7 mouse cellular contexts compared by ENCODE assay signal in genomic region chr4:148681429-148681828, GRCm38 (mm10). TPM values are rescaled to one million over a fixed set of nuclear protein-coding genes. Genes with fewer than 3 reads are reported as not detected.
A peak's percentile ranks its signal among the peaks of the same experiment; 100 is the strongest.
DNase-seq lines count a peak whose midpoint lies in the region.

No protein-coding gene starts in this region.

- intact Hi-C loops in gastrocnemius, postnatal 36 days (cut with DNase I): no loop called here

- peak; percentile 11 to 62 for DNase-seq in urinary bladder, adult 18-20 months (ENCODE audit: low spot score in 2 of 2)
- DNase-seq in urinary bladder, postnatal 10 days (ENCODE audit: low spot score): no peak
- DNase-seq in gastrocnemius, postnatal 36 days: peak; percentile 40 to 55
- DNase-seq in kidney, postnatal 36 days: peak; percentile 46 to 84
- DNase-seq in lung, postnatal 25 days (ENCODE audit: low spot score): peak; percentile 49
- peak; percentile 25 to 70 for DNase-seq in spleen, adult 18-20 months

- H3K4me1 ChIP-seq in brown adipose tissue, adult 24 weeks (ENCODE audit: control insufficient read depth, insufficient read depth, insufficient read length, low read length): peaks cover 18% of the 10 kb centered on the region

- peak overlapping the region; percentile 26; the same call in 1 of the 2 replicates for H3K4me3 ChIP-seq in brown adipose tissue, adult 24 weeks (ENCODE audit: insufficient read depth, low read depth, low read length)

- H3K27ac ChIP-seq in brown adipose tissue, adult 24 weeks (replicated peaks; ENCODE audit: low read depth, low read length): no peak overlapping the region; the same call in 1 of the 2 replicates

RNA-seq across cellular contexts. Expression of gene Gm572, which starts 38.3 kb away (rescaled TPM):
- polyA plus RNA-seq in brown adipose tissue, adult 24 weeks (2012; ENCODE audit: insufficient read depth, insufficient read length, missing spikeins): not detected in 2 replicates
- 1 to 10 TPM; 5.6 to 6.8 TPM for total RNA-seq in gastrocnemius, postnatal 36 days (2021)

RNA-seq across cellular contexts. Expression of gene Tardbp, which starts 54.6 kb away (rescaled TPM):
- 132 and 193 TPM in 2 replicates for polyA plus RNA-seq in brown adipose tissue, adult 24 weeks (2012; ENCODE audit: insufficient read depth, insufficient read length, missing spikeins)
- 100 to 1,000 TPM in 1 of 2 experiments, 10 to 100 TPM in 1; 97.3 to 116 TPM for total RNA-seq in gastrocnemius, postnatal 36 days (2021)
